Mouse (Mus musculus) liver, embryonic 15.5 days (tissue): ENCODE data around the gene Wnt3a. TPM values are rescaled to one million over a fixed set of nuclear protein-coding genes. Genes with fewer than 3 reads are reported as not detected.

Source experiments
- ATAC-seq: fragments of 200-750 bp; cut with Nextera tagmentation; 2 replicates; pipeline ENCODE4 v1.8.0; 2017; ENCODE audit warnings: moderate number of reproducible peaks, mild to moderate bottlenecking, moderate library complexity; ENCODE audit not compliant: insufficient read depth
- H3K27ac ChIP-seq: fragments of 300-500 bp; sonication (generic); replicated peaks from 2 replicates; pipeline ENCODE4 v1.5.1; 2015; ENCODE audit warnings: mild to moderate bottlenecking, inconsistent platforms
- H3K27me3 ChIP-seq: fragments of 300-500 bp; sonication (generic); 2 replicates; pipeline ENCODE4 v1.6.1; 2015; ENCODE audit warnings: mild to moderate bottlenecking, inconsistent platforms
- H3K36me3 ChIP-seq: fragments of 300-500 bp; sonication (generic); replicated peaks from 2 replicates; pipeline ENCODE4 v1.6.1; 2015; ENCODE audit warnings: moderate library complexity, mild to moderate bottlenecking, inconsistent platforms
- H3K4me1 ChIP-seq: fragments of 300-500 bp; sonication (generic); replicated peaks from 2 replicates; pipeline ENCODE4 v1.6.1; 2015; ENCODE audit warnings: inconsistent platforms
- H3K4me2 ChIP-seq: fragments of 300-500 bp; sonication (generic); 2 replicates; pipeline ENCODE4 v1.6.1; 2015; ENCODE audit warnings: moderate library complexity, mild to moderate bottlenecking, inconsistent platforms
- H3K4me3 ChIP-seq: fragments of 300-500 bp; sonication (generic); replicated peaks from 2 replicates; pipeline ENCODE4 v1.5.1; 2015; ENCODE audit warnings: mild to moderate bottlenecking, inconsistent platforms
- H3K9ac ChIP-seq: fragments of 300-500 bp; sonication (generic); 2 replicates; pipeline ENCODE4 v1.6.1; 2015; ENCODE audit warnings: moderate library complexity, mild to moderate bottlenecking, inconsistent platforms
- H3K9me3 ChIP-seq: fragments of 300-500 bp; sonication (generic); replicated peaks from 2 replicates; pipeline ENCODE4 v1.6.1; 2016; ENCODE audit warnings: inconsistent platforms
- WGBS: fragments of 180-500 bp; shearing (Covaris S2); methylation state at CpG from one replicate; pipeline ENCODE4 v1.1.7; 2015; ENCODE audit warnings: mixed read lengths; ENCODE audit not compliant: insufficient replicate concordance; 5-methylcytosine and 5-hydroxymethylcytosine counted together
- polyA plus RNA-seq: library from polyadenylated mRNA; unstranded; fragments of >200 nt; fragmentation: Nextera tagmentation; extraction: Ambion mirVana; gene quantifications from 2 replicates; pipeline ENCODE4 v1.2.1, GENCODE M21; 2015

Gene Wnt3a
- polyA plus RNA-seq, result 0.03 TPM in 1 of 2 replicates, not detected in the other

- Histone ChIP-seq H3K4me1 (no peaks in the 10 kb centered on the region; the same call in 1 of the 2 replicates), H3K4me2 (no peak within 1 kb of the TSS), H3K27ac (no peak within 1 kb of the TSS), H3K9me3 (no peaks in the 10 kb centered on the region), H3K9ac (no peak within 1 kb of the TSS), H3K36me3 (no peaks in the 10 kb centered on the region), H3K4me3 (no peak within 1 kb of the TSS), H3K27me3 (peaks cover 98% of the 10 kb centered on the region)
- WGBS, result 2% methylated on average over 41 of the region's 60 CpGs
- no peak for ATAC-seq
Measured at GRCm38 (mm10) chr11:59290702-59291303, at the start of gene Wnt3a. Gene Wnt3a (minus strand): TSS chr11:59290752.

- WGBS, result 54% methylated on average over 2 of the region's 2 CpGs
- H3K4me2 ChIP-seq, result no peak overlapping the region
Measured at GRCm38 (mm10) chr11:59338736-59339120, 48.2 kb upstream of the Wnt3a start.

DNA sequence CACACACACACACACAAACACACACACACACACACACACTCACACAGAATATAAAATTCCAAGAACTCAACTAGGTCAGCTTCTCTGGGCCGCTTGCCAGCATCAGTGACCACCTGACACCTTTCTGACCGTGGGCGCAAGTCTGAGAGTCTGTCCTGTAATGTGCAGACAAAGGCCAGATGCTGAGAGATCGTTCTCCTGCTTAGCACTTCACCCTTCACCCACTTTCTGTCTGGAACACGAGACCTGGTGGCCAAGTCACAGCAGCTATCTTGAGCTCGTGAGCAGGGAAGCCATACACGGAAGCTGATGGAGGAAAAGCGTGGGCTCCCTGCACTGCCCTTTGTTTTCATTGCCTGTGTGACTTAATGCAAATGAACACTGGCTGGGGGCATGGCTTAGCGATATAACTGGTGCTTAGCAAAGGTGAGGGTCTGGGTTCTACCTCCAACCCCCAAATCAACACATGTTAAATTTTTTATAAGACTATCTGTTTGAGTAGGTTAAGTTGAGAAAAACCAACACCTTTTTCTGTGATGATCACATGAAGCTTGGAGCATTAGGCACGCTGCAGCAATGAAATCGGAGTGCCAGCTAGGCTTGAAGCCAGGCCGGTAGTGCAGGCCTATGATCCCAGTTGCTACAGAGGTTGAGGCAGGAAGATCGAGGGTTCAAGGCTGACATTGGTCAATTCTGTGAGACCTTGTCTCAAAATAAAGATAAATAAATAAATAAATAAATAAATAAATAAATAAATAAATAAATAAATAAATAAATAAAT lies 47.6 kb upstream of the Wnt3a start:
- Histone ChIP-seq H3K9ac (no peak overlapping the region), H3K27ac (no peak overlapping the region), H3K4me1 (no peaks in the 10 kb centered on the region), H3K36me3 (no peaks in the 10 kb centered on the region), H3K27me3 (no peaks in the 10 kb centered on the region), H3K4me2 (no peak overlapping the region), H3K4me3 (no peak overlapping the region), H3K9me3 (no peaks in the 10 kb centered on the region)
- WGBS, result 62% methylated on average over 13 of the region's 13 CpGs
- no peak for ATAC-seq

More at GRCm38 (mm10) chr11:59338736-59339120, 48.2 kb upstream of the Wnt3a start:
- no peaks in the 10 kb centered on the region for H3K27me3 ChIP-seq
- H3K9me3 ChIP-seq, result no peaks in the 10 kb centered on the region
- ATAC-seq, result no peak
- no peaks in the 10 kb centered on the region for H3K36me3 ChIP-seq
- H3K4me3 ChIP-seq, result no peak overlapping the region
- no peak overlapping the region for H3K9ac ChIP-seq
- no peaks in the 10 kb centered on the region for H3K4me1 ChIP-seq
- no peak overlapping the region for H3K27ac ChIP-seq

- H3K4me1 ChIP-seq, result no peaks in the 10 kb centered on the region
- H3K9ac ChIP-seq, result no peak overlapping the region
- H3K27ac ChIP-seq, result no peak overlapping the region
- 11% methylated on average over 1 of the region's 1 CpGs for WGBS
- no peaks in the 10 kb centered on the region for H3K36me3 ChIP-seq
- H3K27me3 ChIP-seq, result no peaks in the 10 kb centered on the region
- H3K4me2 ChIP-seq, result no peak overlapping the region
- no peak overlapping the region for H3K4me3 ChIP-seq
- ATAC-seq, result no peak
- no peaks in the 10 kb centered on the region for H3K9me3 ChIP-seq
Measured at GRCm38 (mm10) chr11:59336381-59336780, 45.8 kb upstream of the Wnt3a start.

- no peak overlapping the region for H3K4me2 ChIP-seq
- no peaks in the 10 kb centered on the region for H3K36me3 ChIP-seq
- no peak overlapping the region for H3K27ac ChIP-seq
- H3K4me3 ChIP-seq, result no peak overlapping the region
- H3K9ac ChIP-seq, result no peak overlapping the region
- no peaks in the 10 kb centered on the region; the same call in 1 of the 2 replicates for H3K27me3 ChIP-seq
- 26% methylated on average over 2 of the region's 2 CpGs for WGBS
- H3K9me3 ChIP-seq, result no peaks in the 10 kb centered on the region
- no peaks in the 10 kb centered on the region for H3K4me1 ChIP-seq
- ATAC-seq, result no peak
Measured at GRCm38 (mm10) chr11:59335942-59336341, 45.4 kb upstream of the Wnt3a start.

DNA sequence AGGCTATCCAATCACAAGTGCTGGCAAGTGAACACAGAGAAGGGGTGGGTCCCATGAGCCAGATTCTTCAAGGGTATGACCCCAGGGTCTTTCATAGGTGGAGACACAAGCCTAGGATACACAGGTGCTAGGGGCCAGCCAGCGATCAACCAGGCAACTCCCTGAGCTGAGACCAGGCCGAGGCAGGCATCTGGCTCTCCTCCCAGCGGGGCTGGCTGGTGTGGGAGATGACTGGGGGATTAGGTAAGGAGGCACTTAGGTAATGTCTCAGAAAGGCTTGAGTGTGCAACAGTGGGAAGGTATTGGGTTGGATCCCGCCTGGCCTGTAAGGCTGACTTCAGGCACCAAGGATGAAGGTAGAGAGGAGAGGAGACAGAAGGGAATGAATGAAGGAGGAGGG lies 44.6 kb upstream of the Wnt3a start:
- 60% methylated on average over 4 of the region's 4 CpGs for WGBS
- no peak overlapping the region for H3K9ac ChIP-seq
- ATAC-seq, result no peak
- H3K9me3 ChIP-seq, result no peaks in the 10 kb centered on the region
- no peak overlapping the region for H3K4me2 ChIP-seq
- H3K4me1 ChIP-seq, result no peaks in the 10 kb centered on the region
- H3K27ac ChIP-seq, result no peak overlapping the region
- no peaks in the 10 kb centered on the region for H3K36me3 ChIP-seq
- no peak overlapping the region for H3K4me3 ChIP-seq
- H3K27me3 ChIP-seq, result no peaks in the 10 kb centered on the region; the same call in 1 of the 2 replicates

DNA sequence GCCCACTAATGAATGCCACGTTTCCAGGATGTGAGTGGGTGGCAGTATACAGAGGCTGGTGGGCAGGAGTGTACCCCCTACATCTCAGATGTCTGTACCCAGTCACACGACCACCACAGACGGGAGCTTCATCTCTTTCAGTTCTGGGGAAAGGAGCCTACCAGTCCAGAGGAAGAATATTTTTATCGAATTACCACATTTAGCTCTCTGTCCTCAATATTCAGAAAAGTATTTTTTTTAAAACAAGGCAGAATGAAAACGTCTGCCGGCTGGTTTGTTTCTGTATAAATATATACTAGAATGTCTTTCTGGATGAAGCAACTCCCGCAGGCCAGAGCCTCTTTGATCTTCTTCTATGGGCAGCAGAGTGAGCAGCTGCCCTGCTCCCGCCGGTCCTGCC lies 42.4 kb upstream of the Wnt3a start:
- 51% methylated on average over 9 of the region's 9 CpGs for WGBS
- Histone ChIP-seq H3K4me2 (no peak overlapping the region), H3K4me1 (no peaks in the 10 kb centered on the region), H3K9me3 (no peaks in the 10 kb centered on the region), H3K9ac (no peak overlapping the region), H3K27ac (no peak overlapping the region), H3K36me3 (no peaks in the 10 kb centered on the region), H3K4me3 (no peak overlapping the region), H3K27me3 (no peaks in the 10 kb centered on the region; the same call in 1 of the 2 replicates)
- ATAC-seq, result no peak

- Histone ChIP-seq H3K4me2 (no peak overlapping the region), H3K9me3 (no peaks in the 10 kb centered on the region), H3K4me1 (no peaks in the 10 kb centered on the region), H3K27me3 (no peaks in the 10 kb centered on the region; the same call in 1 of the 2 replicates), H3K36me3 (no peaks in the 10 kb centered on the region), H3K27ac (no peak overlapping the region), H3K4me3 (no peak overlapping the region), H3K9ac (no peak overlapping the region)
- 58% methylated on average over 16 of the region's 16 CpGs for WGBS
- ATAC-seq, result no peak
Measured at GRCm38 (mm10) chr11:59331167-59331869, 40.8 kb upstream of the Wnt3a start.

DNA sequence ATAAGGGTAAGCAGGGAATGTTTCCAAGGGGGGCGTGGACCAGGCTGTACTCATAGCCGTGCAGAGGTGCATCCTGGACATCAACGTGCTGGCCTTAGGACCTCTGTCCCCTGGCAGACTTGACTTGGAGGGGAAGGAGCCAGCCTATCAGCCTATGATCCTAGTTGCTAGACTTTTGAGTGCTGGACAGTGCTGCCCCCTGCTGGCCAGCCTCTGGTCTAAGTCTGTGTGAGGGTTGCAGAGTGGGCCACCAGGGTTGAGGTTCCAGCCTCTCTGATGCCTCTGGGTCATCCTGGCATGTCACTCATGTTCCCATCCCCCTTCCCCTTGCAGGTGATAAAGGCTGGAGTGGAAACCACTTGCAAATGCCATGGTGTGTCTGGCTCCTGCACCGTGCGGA lies 40.0 kb upstream of the Wnt3a start:
- Histone ChIP-seq H3K27ac (no peak overlapping the region), H3K9ac (no peak overlapping the region), H3K4me3 (no peak overlapping the region), H3K4me1 (no peaks in the 10 kb centered on the region), H3K9me3 (no peaks in the 10 kb centered on the region), H3K36me3 (no peaks in the 10 kb centered on the region), H3K27me3 (no peaks in the 10 kb centered on the region; the same call in 1 of the 2 replicates), H3K4me2 (no peak overlapping the region)
- WGBS, result 36% methylated on average over 5 of the region's 5 CpGs
- no peak for ATAC-seq

DNA sequence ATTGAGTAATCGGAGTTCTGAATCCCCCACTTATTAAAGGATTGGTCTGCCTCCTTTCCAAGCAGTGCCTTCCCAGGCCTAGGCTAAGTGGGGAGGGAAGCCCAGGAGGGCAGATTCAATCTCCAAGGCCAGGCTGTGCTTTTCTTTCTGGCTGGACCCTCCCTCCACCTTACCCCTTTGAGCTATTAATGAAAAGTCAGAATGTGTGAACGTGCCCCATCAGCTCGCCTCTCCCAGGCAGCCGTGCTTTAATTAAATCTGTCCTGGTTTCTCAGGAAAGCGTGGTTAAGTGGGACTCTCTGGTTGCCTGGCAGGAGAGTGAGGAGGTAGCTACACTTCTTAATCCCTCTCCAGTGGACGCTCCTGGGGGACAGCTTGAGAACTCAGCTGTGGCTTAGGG lies 39.1 kb upstream of the Wnt3a start:
- Histone ChIP-seq H3K27me3 (no peaks in the 10 kb centered on the region; the same call in 1 of the 2 replicates), H3K9ac (no peak overlapping the region), H3K4me1 (no peaks in the 10 kb centered on the region), H3K4me2 (no peak overlapping the region), H3K27ac (no peak overlapping the region), H3K36me3 (no peaks in the 10 kb centered on the region), H3K9me3 (no peaks in the 10 kb centered on the region), H3K4me3 (no peak overlapping the region)
- WGBS, result 47% methylated on average over 6 of the region's 6 CpGs
- ATAC-seq, result no peak

DNA sequence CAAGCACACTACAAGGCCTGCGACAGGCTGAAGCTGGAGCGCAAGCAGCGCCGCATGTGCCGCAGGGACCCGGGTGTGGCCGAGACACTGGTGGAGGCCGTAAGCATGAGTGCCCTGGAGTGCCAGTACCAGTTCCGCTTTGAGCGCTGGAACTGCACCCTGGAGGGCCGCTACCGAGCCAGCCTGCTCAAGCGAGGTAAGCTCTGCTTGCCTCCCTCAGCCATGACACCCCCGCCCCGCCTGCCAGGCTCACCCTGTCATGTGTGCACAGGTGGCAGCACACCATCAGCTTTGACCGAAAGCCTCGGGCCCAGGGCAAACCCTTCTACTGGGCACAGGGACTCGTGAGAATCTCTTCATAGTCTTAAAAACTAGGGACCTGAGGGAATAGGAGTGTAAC lies 37.1 kb upstream of the Wnt3a start:
- Histone ChIP-seq H3K4me2 (no peak overlapping the region), H3K4me3 (no peak overlapping the region), H3K27ac (no peak overlapping the region), H3K9me3 (no peaks in the 10 kb centered on the region), H3K27me3 (no peaks in the 10 kb centered on the region; the same call in 1 of the 2 replicates), H3K9ac (no peak overlapping the region), H3K4me1 (no peaks in the 10 kb centered on the region), H3K36me3 (no peaks in the 10 kb centered on the region)
- 76% methylated on average over 18 of the region's 18 CpGs for WGBS
- no peak for ATAC-seq
